Mouse (Mus musculus): Measurements from ENCODE around the gene Miga1. TPM values are rescaled to one million over a fixed set of nuclear protein-coding genes. Genes with fewer than 3 reads are reported as not detected.
A peak's percentile ranks its signal among the peaks of the same experiment; 100 is the strongest.

Gene Miga1
- total RNA-seq, 1 experiment from 2014 or later, result 10.8 TPM

- no peak for DNase-seq
Observed at GRCm38 (mm10) chr3:152287810-152288209, 52.4 kb downstream of the Miga1 start.

- no peak for DNase-seq
Observed at GRCm38 (mm10) chr3:152284759-152285158, 55.4 kb downstream of the Miga1 start.

GRCm38 (mm10) chr3:152284306-152284705, 55.9 kb downstream of the Miga1 start:
- no peak for DNase-seq

GRCm38 (mm10) chr3:152282126-152282525, 58.1 kb downstream of the Miga1 start:
- DNase-seq, result no peak

GRCm38 (mm10) chr3:152278431-152278830, 61.8 kb downstream of the Miga1 start:
- DNase-seq, result no peak

GRCm38 (mm10) chr3:152277912-152278311, 62.3 kb downstream of the Miga1 start:
- no peak for DNase-seq

GRCm38 (mm10) chr3:152276935-152277334, 63.3 kb downstream of the Miga1 start:
- DNase-seq, result no peak

GRCm38 (mm10) chr3:152275008-152275407, 65.2 kb downstream of the Miga1 start:
- DNase-seq, result no peak

GRCm38 (mm10) chr3:152272974-152273685, 67.1 kb downstream of the Miga1 start:
- no peak for DNase-seq

- no peak for DNase-seq
Observed at GRCm38 (mm10) chr3:152271876-152272275, 68.3 kb downstream of the Miga1 start.

GRCm38 (mm10) chr3:152271071-152271710, 69.0 kb downstream of the Miga1 start:
- DNase-seq, result no peak

GRCm38 (mm10) chr3:152268099-152268498, 72.1 kb downstream of the Miga1 start:
- DNase-seq, result no peak

GRCm38 (mm10) chr3:152266036-152266421, 74.2 kb downstream of the Miga1 start, which contains the start of gene Nexn:
Nexn (minus strand) TSS chr3:152266350.
- DNase-seq, result no peak

- DNase-seq, result peak; percentile 70
Observed at GRCm38 (mm10) chr3:152265351-152266035, 74.7 kb downstream of the Miga1 start.

GRCm38 (mm10) chr3:152264830-152265229, 75.4 kb downstream of the Miga1 start:
- no peak for DNase-seq

- DNase-seq, result no peak
Observed at GRCm38 (mm10) chr3:152264374-152264773, 75.8 kb downstream of the Miga1 start.

GRCm38 (mm10) chr3:152261948-152262347, 78.3 kb downstream of the Miga1 start:
- DNase-seq, result no peak

GRCm38 (mm10) chr3:152261436-152261835, 78.8 kb downstream of the Miga1 start:
- no peak for DNase-seq

GRCm38 (mm10) chr3:152260362-152260761, 79.8 kb downstream of the Miga1 start:
- DNase-seq, result no peak

- DNase-seq, result peak; percentile 73
Observed at GRCm38 (mm10) chr3:152259409-152259808, 80.8 kb downstream of the Miga1 start.

GRCm38 (mm10) chr3:152257528-152257927, 82.7 kb downstream of the Miga1 start:
- no peak for DNase-seq

- DNase-seq, result no peak
Observed at GRCm38 (mm10) chr3:152250487-152250886, 89.7 kb downstream of the Miga1 start.

GRCm38 (mm10) chr3:152247708-152248107, 92.5 kb downstream of the Miga1 start:
- DNase-seq, result no peak
